Mouse (Mus musculus): ENCODE data around the gene Fosl2. TPM values are rescaled to one million over a fixed set of nuclear protein-coding genes. Genes with fewer than 3 reads are reported as not detected.

Gene Fosl2
- polyA plus RNA-seq, 1 experiment from 2014 or later = 10.8 TPM

DNA sequence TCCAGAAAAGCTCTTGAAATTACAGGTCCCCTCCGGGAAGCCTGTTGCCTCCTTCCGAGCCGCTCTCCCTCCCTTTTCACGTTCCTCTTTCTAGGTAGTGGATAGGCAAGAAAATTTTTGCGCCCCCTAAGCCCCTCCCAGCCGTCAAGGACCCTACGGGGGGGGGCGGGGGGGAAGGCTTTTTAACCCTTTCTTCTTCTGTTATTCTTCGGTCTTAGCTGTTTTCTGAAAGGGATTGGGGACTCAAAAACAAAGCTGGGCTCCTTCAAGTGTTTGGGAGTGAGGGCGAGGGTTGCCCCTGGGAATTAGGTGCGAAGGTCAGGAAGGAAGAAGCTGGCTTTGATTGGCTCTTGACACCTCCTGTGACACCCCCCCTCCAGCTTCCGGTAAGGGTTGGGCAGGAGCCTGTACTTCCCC, 1.5 kb downstream of the Fosl2 start:
- H3K4me2 ChIP-seq (ENCODE audit: low read depth, low read length) = peak overlapping the region; percentile 70
- peak overlapping the region; percentile 83 for H3K9ac ChIP-seq (ENCODE audit: low read depth, low read length)
- peak overlapping the region; percentile 62 for H3K4me3 ChIP-seq (ENCODE audit: low read depth, low read length)
- H3K27ac ChIP-seq (replicated peaks; ENCODE audit: low read depth, low read length) = peak overlapping the region; percentile 98
- DNase-seq (ENCODE audit: low spot score) (peak; percentile 74), ATAC-seq (ENCODE audit: low read depth) (no peak)
- H3K27me3 ChIP-seq (replicated peaks; ENCODE audit: control insufficient read depth, insufficient read depth, low read length) = no peaks in the 10 kb centered on the region
- no peaks in the 10 kb centered on the region for H3K9me3 ChIP-seq (ENCODE audit: control insufficient read depth, low read length)
- under 1% methylated on average over 12 of the region's 12 CpGs for whole genome bisulfite sequencing
- peaks cover 11% of the 10 kb centered on the region for H3K4me1 ChIP-seq (ENCODE audit: control insufficient read depth, insufficient read depth, low read length)
- no peaks in the 10 kb centered on the region for H3K36me3 ChIP-seq (ENCODE audit: control insufficient read depth, insufficient read depth, low read length)

DNA sequence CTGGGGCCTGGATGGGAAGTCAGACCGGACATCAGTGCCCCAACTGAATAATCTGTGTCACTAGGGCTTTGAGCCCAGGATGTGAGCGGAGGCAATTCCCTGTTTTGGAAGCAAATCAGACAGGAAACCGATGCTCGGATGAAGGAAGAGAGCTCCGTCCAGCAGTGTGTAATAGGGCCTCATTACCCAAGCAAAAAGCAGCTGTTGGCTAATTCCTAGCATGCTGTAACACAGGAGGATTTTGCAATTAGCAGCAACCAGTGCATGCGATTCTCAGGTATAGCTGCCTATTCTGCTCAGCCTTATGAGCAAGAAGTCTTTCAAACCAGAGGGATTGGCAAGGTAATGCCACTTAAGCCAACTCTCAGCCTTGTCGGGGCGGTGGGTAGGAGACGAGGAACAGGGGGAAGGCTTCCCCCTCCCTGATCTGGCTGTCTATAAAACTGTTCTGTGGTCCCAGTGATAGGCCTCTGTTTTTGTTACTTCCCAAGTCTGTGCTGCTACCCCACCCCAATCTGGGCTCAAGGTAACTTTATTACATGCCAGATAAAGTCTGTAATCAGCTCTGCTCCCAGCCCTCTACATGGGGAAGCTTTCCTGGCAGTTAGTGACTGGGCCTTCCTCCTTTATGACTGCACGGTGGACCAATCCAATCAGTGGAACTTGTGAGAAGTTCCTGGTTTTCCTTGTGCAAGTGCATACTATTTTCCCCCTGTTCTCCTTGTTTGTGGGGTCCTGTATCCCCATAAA, 3.0 kb downstream of the Fosl2 start:
- H3K4me1 ChIP-seq (ENCODE audit: control insufficient read depth, insufficient read depth, low read length) = peaks cover 16% of the 10 kb centered on the region
- peak overlapping the region; percentile 62 for H3K4me3 ChIP-seq (ENCODE audit: low read depth, low read length)
- H3K36me3 ChIP-seq (ENCODE audit: control insufficient read depth, insufficient read depth, low read length) = no peaks in the 10 kb centered on the region
- 28% methylated on average over 10 of the region's 10 CpGs for WGBS
- H3K27ac ChIP-seq (replicated peaks; ENCODE audit: low read depth, low read length) = peak overlapping the region; percentile 40
- DNase-seq (ENCODE audit: low spot score) (peak; percentile 56), ATAC-seq (ENCODE audit: low read depth) (no peak)
- no peaks in the 10 kb centered on the region for H3K27me3 ChIP-seq (replicated peaks; ENCODE audit: control insufficient read depth, insufficient read depth, low read length)
- peak overlapping the region; percentile 83 for H3K9ac ChIP-seq (ENCODE audit: low read depth, low read length)
- H3K9me3 ChIP-seq (ENCODE audit: control insufficient read depth, low read length) = no peaks in the 10 kb centered on the region
- peak overlapping the region; percentile 70 for H3K4me2 ChIP-seq (ENCODE audit: low read depth, low read length)

DNA sequence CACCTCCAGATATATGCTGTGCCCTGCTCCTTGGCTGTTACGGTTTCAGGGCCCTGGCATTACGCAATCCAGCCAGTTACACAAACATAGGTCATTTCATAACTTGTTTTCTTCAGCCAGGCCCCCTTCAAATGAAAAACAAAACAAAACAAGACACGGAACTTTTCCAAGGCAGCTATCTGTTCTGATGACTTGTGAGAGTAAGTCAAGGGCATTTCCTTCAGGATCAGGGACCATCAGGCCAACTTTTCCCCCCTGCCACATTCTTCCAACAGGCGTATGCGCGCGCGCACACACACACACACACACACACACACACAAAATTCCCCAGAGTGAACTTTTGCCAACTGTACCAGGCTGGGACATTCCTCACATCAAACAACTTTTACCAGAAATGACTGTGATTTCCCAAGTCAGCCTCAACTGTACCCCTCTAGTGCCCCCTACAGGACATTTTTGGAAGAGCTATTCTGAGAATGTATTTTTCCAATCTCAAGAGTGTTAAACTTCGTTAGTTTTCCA, 4.0 kb downstream of the Fosl2 start:
- peak overlapping the region; percentile 70 for H3K4me2 ChIP-seq (ENCODE audit: low read depth, low read length)
- peak overlapping the region; percentile 62 for H3K4me3 ChIP-seq (ENCODE audit: low read depth, low read length)

DNA sequence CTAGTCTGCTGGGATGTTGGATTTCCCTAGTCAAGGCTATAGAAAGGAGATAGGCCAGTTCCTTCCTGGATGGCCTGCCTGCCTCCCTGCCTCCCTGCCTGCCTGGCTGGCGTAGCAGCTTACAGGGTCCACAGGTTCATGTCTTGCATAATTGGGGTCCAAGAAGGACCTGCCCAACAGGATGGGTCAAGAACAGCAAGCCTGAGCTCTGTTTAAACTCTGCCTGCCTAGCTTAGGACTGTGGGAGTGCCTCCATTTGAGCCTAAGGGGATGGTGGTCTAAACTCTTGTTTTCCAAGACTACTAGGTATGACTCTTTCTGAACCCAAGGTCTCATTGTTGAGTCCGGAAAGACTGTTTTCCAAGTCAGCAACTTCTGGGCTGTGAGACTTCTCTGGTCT, 6.3 kb downstream of the Fosl2 start:
- Histone ChIP-seq H3K4me3 (ENCODE audit: low read depth, low read length) (no peak overlapping the region), H3K36me3 (ENCODE audit: control insufficient read depth, insufficient read depth, low read length) (peaks cover 4% of the 10 kb centered on the region), H3K27me3 (replicated peaks; ENCODE audit: control insufficient read depth, insufficient read depth, low read length) (no peaks in the 10 kb centered on the region), H3K4me2 (ENCODE audit: low read depth, low read length) (no peak overlapping the region), H3K9me3 (ENCODE audit: control insufficient read depth, low read length) (no peaks in the 10 kb centered on the region), H3K9ac (ENCODE audit: low read depth, low read length) (no peak overlapping the region), H3K27ac (replicated peaks; ENCODE audit: low read depth, low read length) (no peak overlapping the region), H3K4me1 (ENCODE audit: control insufficient read depth, insufficient read depth, low read length) (peaks cover 16% of the 10 kb centered on the region; the same call in 1 of the 2 replicates)
- ATAC-seq (ENCODE audit: low read depth) (no peak), DNase-seq (ENCODE audit: low spot score) (no peak)
- WGBS = 84% methylated on average over 2 of the region's 2 CpGs

More for the DNA sequence above, 4.0 kb downstream of the Fosl2 start:
- DNase-seq (ENCODE audit: low spot score) (peak; percentile 87), ATAC-seq (ENCODE audit: low read depth) (no peak)
- Histone ChIP-seq H3K27me3 (replicated peaks; ENCODE audit: control insufficient read depth, insufficient read depth, low read length) (no peaks in the 10 kb centered on the region), H3K4me1 (ENCODE audit: control insufficient read depth, insufficient read depth, low read length) (peaks cover 16% of the 10 kb centered on the region; the same call in 1 of the 2 replicates), H3K9me3 (ENCODE audit: control insufficient read depth, low read length) (no peaks in the 10 kb centered on the region), H3K27ac (replicated peaks; ENCODE audit: low read depth, low read length) (peak overlapping the region; percentile 67), H3K36me3 (ENCODE audit: control insufficient read depth, insufficient read depth, low read length) (no peaks in the 10 kb centered on the region), H3K9ac (ENCODE audit: low read depth, low read length) (peak overlapping the region; percentile 83)
- WGBS = 21% methylated on average over 9 of the region's 9 CpGs

DNA sequence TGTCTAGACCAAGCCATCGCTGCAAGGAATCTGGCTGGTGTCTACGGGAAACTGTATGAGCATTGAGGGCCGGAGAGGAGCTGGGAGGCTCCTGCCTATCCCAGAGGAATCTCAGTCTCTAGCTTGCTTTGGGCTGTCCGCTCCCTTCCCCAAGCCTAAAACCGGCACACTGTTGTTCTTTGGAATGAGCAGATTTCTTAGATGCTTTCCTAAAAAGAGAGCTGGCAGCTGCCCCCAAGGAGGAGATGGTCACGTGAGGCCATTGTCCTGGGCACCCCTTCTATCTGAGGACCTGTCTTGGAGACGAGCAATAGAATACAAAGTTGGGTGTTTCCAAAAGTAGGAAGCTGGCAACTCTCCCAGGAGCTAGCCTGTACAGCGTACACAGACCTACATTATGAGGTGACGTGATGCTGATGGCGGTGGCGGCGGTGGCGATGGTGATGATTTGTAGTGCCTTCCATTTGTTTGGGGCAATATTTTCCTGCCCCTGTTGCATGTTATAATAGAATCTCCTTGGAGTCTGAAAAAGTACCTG, 7.9 kb downstream of the Fosl2 start:
- Histone ChIP-seq H3K27ac (replicated peaks; ENCODE audit: low read depth, low read length) (no peak overlapping the region), H3K27me3 (replicated peaks; ENCODE audit: control insufficient read depth, insufficient read depth, low read length) (no peaks in the 10 kb centered on the region), H3K4me1 (ENCODE audit: control insufficient read depth, insufficient read depth, low read length) (peaks cover 16% of the 10 kb centered on the region; the same call in 1 of the 2 replicates), H3K4me2 (ENCODE audit: low read depth, low read length) (0 out of 2 replicates have a peak overlapping the region, but pooled peaks have one; percentile 8), H3K4me3 (ENCODE audit: low read depth, low read length) (no peak overlapping the region), H3K36me3 (ENCODE audit: control insufficient read depth, insufficient read depth, low read length) (peaks cover 20% of the 10 kb centered on the region), H3K9ac (ENCODE audit: low read depth, low read length) (no peak overlapping the region), H3K9me3 (ENCODE audit: control insufficient read depth, low read length) (no peaks in the 10 kb centered on the region)
- DNase-seq (ENCODE audit: low spot score) (no peak), ATAC-seq (ENCODE audit: low read depth) (no peak)
- WGBS = 56% methylated on average over 13 of the region's 13 CpGs

DNA sequence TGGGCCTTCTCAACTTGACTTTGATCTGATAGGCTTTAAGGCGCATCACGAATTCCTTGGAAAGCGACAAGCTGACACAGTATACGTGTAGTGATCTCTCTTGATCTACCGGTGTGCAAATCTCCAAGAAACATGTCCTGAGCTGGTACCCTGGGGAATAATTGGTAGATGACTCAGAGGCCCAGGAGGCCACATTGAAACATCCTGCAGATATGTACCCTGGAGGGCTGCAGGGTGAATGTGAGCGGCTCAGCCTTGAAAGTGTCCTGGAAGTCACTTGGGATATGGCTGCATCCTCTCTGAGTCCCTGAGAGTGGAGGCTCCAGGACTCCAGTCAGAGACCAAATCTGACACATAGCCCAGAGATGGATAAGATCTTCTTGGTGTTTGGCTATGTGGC, 10.7 kb downstream of the Fosl2 start:
- no peak for ATAC-seq (ENCODE audit: low read depth)
- Histone ChIP-seq H3K36me3 (ENCODE audit: control insufficient read depth, insufficient read depth, low read length) (peaks cover 40% of the 10 kb centered on the region), H3K4me1 (ENCODE audit: control insufficient read depth, insufficient read depth, low read length) (0 out of 2 replicates have a peak, but pooled peaks cover 6% of the 10 kb centered on the region), H3K27me3 (replicated peaks; ENCODE audit: control insufficient read depth, insufficient read depth, low read length) (no peaks in the 10 kb centered on the region), H3K9ac (ENCODE audit: low read depth, low read length) (no peak overlapping the region), H3K9me3 (ENCODE audit: control insufficient read depth, low read length) (no peaks in the 10 kb centered on the region), H3K27ac (replicated peaks; ENCODE audit: low read depth, low read length) (no peak overlapping the region), H3K4me3 (ENCODE audit: low read depth, low read length) (no peak overlapping the region), H3K4me2 (ENCODE audit: low read depth, low read length) (no peak overlapping the region)
- WGBS = 87% methylated on average over 6 of the region's 6 CpGs
- DNase-seq (ENCODE audit: low spot score) = no peak

DNA sequence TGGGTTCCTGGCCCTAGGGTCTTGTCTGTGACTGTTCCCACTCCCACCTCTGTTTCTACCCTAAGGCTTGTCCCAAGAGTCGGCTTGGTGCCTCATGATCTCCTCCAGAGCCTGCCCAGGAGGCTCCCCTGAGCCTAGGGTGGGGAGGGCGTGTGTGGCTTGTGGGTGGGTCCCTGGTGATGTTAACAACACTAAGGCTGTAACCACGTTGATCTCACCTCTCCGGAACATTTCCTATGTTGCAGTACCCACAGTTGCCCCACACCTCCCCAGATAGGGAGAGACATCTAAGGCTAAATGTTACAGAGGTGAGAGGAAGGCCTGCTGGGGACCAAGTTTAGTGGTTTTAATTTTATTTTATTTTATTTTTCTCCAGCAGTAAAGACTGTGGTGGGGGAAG, 13.0 kb downstream of the Fosl2 start:
- no peak overlapping the region for H3K9ac ChIP-seq (ENCODE audit: low read depth, low read length)
- no peak overlapping the region for H3K4me2 ChIP-seq (ENCODE audit: low read depth, low read length)
- H3K27ac ChIP-seq (replicated peaks; ENCODE audit: low read depth, low read length) = no peak overlapping the region
- no peaks in the 10 kb centered on the region for H3K27me3 ChIP-seq (replicated peaks; ENCODE audit: control insufficient read depth, insufficient read depth, low read length)
- H3K9me3 ChIP-seq (ENCODE audit: control insufficient read depth, low read length) = no peaks in the 10 kb centered on the region
- DNase-seq (ENCODE audit: low spot score) (no peak), ATAC-seq (ENCODE audit: low read depth) (no peak)
- H3K4me1 ChIP-seq (ENCODE audit: control insufficient read depth, insufficient read depth, low read length) = no peaks in the 10 kb centered on the region
- 80% methylated on average over 4 of the region's 4 CpGs for WGBS
- H3K4me3 ChIP-seq (ENCODE audit: low read depth, low read length) = no peak overlapping the region
- peaks cover 60% of the 10 kb centered on the region for H3K36me3 ChIP-seq (ENCODE audit: control insufficient read depth, insufficient read depth, low read length)

DNA sequence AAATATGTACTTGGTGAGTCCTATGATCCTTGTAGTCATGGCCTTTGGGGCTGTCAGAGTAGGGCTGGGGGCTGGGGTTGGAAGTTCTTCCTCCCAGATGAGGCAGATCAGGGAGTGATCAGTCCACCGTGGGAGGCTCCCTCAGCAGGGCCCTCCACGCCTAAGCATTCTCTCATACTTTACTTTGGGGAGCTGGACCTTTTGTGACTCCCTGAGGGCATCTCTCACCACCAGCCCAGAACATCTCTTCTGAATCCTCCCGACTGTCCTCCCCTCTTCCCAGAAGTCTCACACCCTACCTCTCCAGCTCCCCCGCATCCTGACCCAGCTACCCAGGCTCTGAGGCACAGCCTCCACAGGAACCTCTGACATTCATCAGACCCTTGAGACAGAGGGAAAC, 15.6 kb downstream of the Fosl2 start:
- Histone ChIP-seq H3K4me1 (ENCODE audit: control insufficient read depth, insufficient read depth, low read length) (no peaks in the 10 kb centered on the region), H3K4me3 (ENCODE audit: low read depth, low read length) (no peak overlapping the region), H3K9me3 (ENCODE audit: control insufficient read depth, low read length) (no peaks in the 10 kb centered on the region), H3K27me3 (replicated peaks; ENCODE audit: control insufficient read depth, insufficient read depth, low read length) (no peaks in the 10 kb centered on the region), H3K27ac (replicated peaks; ENCODE audit: low read depth, low read length) (no peak overlapping the region), H3K36me3 (ENCODE audit: control insufficient read depth, insufficient read depth, low read length) (peaks cover 77% of the 10 kb centered on the region), H3K9ac (ENCODE audit: low read depth, low read length) (no peak overlapping the region), H3K4me2 (ENCODE audit: low read depth, low read length) (no peak overlapping the region)
- DNase-seq (ENCODE audit: low spot score) (no peak), ATAC-seq (ENCODE audit: low read depth) (no peak)
- WGBS = 38% methylated on average over 4 of the region's 4 CpGs
